In the genomic region with DNA sequence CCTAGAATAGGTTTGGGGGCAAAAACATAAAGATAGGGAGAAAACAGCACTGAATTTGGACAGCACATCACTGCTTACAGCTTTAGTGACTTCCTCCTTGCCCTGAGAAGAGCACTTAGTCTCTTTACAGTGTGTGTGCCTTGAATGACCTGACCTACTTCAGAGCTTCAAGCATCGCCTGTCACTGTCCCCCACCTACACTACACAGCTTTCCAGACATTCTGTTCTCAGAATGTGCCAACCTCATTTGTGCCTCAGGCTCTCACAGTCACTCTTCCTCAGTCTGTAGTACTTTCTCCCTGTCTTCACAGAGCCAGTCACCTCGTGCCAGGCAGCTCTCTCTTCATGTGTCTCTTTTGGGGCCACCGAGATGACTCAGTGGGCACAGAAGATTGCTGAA, we compare ENCODE assay signal across 26 mouse cellular contexts. TPM values are rescaled to one million over a fixed set of nuclear protein-coding genes. Genes with fewer than 3 reads are reported as not detected.
DNase-seq lines count a peak whose midpoint lies in the region; ATAC-seq and TF ChIP-seq lines count a peak whose summit lies in the region.
"Had no signal": no experiment of that assay in that cellular context is flagged by ENCODE, and none has a peak within 500 bp of the region (broad histone marks: within the 10 kb centered on the region; RNA-seq: fewer than 3 reads in every experiment).

No protein-coding gene starts in this region.

- no peak overlapping the region for H3K4me3 ChIP-seq in lung, postnatal 0 days (ENCODE audit: low read depth, low read length)
- H3K4me3 ChIP-seq: embryonic facial prominence, embryonic 12.5 days; embryonic facial prominence, embryonic 15.5 days; heart, embryonic 13.5 days had no signal

- peaks cover 15% of the 10 kb centered on the region; the same call in 1 of the 2 replicates for H3K4me1 ChIP-seq in lung, postnatal 0 days (ENCODE audit: insufficient read depth, low read depth, low read length)
- H3K4me1 ChIP-seq: embryonic facial prominence, embryonic 12.5 days; embryonic facial prominence, embryonic 15.5 days had no signal

- no peak overlapping the region for H3K4me2 ChIP-seq in lung, postnatal 0 days (replicated peaks; ENCODE audit: low read depth, low read length)
- H3K4me2 ChIP-seq: embryonic facial prominence, embryonic 12.5 days; embryonic facial prominence, embryonic 15.5 days; heart, embryonic 13.5 days; hindbrain, embryonic 14.5 days had no signal

- H3K27ac ChIP-seq in lung, postnatal 0 days (ENCODE audit: low read length) = peak overlapping the region; percentile 54; the same call in 1 of the 2 replicates
- H3K27ac ChIP-seq: embryonic facial prominence, embryonic 12.5 days; embryonic facial prominence, embryonic 15.5 days; heart, embryonic 13.5 days; hindbrain, embryonic 14.5 days; hindbrain, postnatal 0 days had no signal

- DNase-seq in cerebellum, adult 11-12 months = peak; percentile 7
- DNase-seq in cerebellum, adult 11 months = no peak
- DNase-seq in frontal cortex, postnatal 14 days (ENCODE audit: low spot score in 2 of 2) = no peak
- peak; percentile 47 for DNase-seq in lung, postnatal 0 days (ENCODE audit: low spot score)
- DNase-seq in lung, postnatal 14 days = no peak
- DNase-seq in brain, adult 2 months (ENCODE audit: low read depth, low spot score) = peak; percentile 60
- DNase-seq: adrenal gland, adult 2 months; adrenal gland, postnatal 14 days; B cell, adult 2 months; forebrain, postnatal 0 days; gastrocnemius, postnatal 10 days; heart, adult 11 months; heart, postnatal 14 days; heart, postnatal 4 days; kidney, adult 18-20 months had no signal

- WGBS in lung, postnatal 0 days = 34% methylated on average over 3 of the region's 3 CpGs

- no peak for TF ChIP-seq CTCF in lung, postnatal 0 days (IDR thresholded peaks at IDR 0.05)

- H3K36me3 ChIP-seq in lung, postnatal 0 days (ENCODE audit: insufficient read depth, low read length) = no peaks in the 10 kb centered on the region
- H3K36me3 ChIP-seq: embryonic facial prominence, embryonic 12.5 days; embryonic facial prominence, embryonic 15.5 days; G1E; heart, embryonic 13.5 days had no signal

- no peak overlapping the region for H3K9ac ChIP-seq in lung, postnatal 0 days (replicated peaks; ENCODE audit: low read depth)
- H3K9ac ChIP-seq: embryonic facial prominence, embryonic 12.5 days; embryonic facial prominence, embryonic 15.5 days; forebrain, postnatal 0 days; heart, embryonic 13.5 days; hindbrain, embryonic 14.5 days had no signal

- H3K27me3 ChIP-seq in lung, postnatal 0 days (replicated peaks; ENCODE audit: insufficient read depth, low read length) = no peaks in the 10 kb centered on the region
- H3K27me3 ChIP-seq: CH12.LX; embryonic facial prominence, embryonic 12.5 days; embryonic facial prominence, embryonic 15.5 days; heart, embryonic 13.5 days had no signal

- peak; percentile 69 for TF ChIP-seq EP300 in lung, postnatal 0 days (IDR thresholded peaks at IDR 0.05)

- peak; percentile 79 for ATAC-seq in frontal cortex, adult (ENCODE audit: low TSS enrichment)
- ATAC-seq in lung, postnatal 0 days = peak; percentile 59
- ATAC-seq: forebrain, embryonic 14.5 days; forebrain, postnatal 0 days; hindbrain, postnatal 0 days; inflammation-experienced regulatory T-cells, adult 6 months; intestine, embryonic 16.5 days had no signal

- H3K9me3 ChIP-seq in lung, postnatal 0 days (ENCODE audit: low read length) = no peaks in the 10 kb centered on the region
- H3K9me3 ChIP-seq: embryonic facial prominence, embryonic 12.5 days; embryonic facial prominence, embryonic 15.5 days; G1E; heart, embryonic 13.5 days had no signal

RNA-seq across cellular contexts. Expression of a gene that starts 24.5 kb away (rescaled TPM):
- 8.4 and 9.4 TPM in 2 replicates for polyA plus RNA-seq in lung, postnatal 0 days (2015; fragmentation: Nextera tagmentation; extraction: Ambion mirVana)
- polyA plus RNA-seq: G1E had no signal

Comparison
In these comparisons a context has a peak if more than half of its experiments do, and no peak if none do; other contexts are left out.
1. DNase-seq: peak in cerebellum, adult 11-12 months (single experiment), lung, postnatal 0 days (single experiment) and brain, adult 2 months (single experiment); none in cerebellum, adult 11 months (single experiment), frontal cortex, postnatal 14 days (0 of 2) and lung, postnatal 14 days (single experiment).